Mouse (Mus musculus): ENCODE results near the gene Bloc1s2.

DNA sequence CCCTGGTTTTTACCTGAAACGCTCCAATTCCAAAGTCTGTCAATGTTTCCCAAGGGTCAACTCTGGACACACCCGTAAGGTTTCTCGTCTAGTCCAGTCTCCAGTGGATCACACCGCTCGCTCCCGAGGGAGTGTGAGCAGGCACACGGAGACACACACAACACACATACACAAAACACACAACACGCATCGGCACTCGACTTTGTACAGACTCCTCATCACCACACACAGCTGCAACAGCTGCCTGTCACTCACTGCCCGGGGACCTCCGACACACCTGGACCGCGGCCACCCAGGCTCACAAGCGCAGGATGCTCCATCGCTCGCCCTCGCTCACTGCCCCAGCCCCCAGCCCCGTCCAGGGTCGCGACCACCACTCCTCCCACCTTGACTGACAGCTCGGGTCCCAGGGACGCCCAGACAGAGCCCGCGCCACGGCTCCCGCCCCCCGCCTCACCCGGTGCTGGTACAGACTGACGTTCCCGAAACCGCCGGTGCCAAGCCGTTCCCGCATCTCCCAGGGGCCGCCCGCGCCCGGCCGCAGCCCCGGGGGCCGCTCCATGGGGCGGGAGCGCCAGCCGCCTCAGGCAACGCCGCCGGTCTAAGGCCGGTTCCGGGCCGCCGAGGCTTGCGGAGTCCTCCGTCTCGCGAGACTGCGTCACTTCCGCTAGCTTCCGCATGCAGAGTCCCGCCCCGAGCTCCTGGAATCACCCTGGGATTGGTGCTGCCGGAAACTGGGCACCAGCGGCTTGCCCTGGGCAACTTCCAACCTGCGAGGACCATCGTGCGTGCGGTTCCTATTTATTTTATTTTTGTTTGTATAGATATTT, 39.2 kb downstream of the Bloc1s2 start, which contains the start of gene Chuk:
- TF ChIP-seq RAD21 (IDR thresholded peaks at IDR 0.05; ENCODE audit: low read depth, low read length) (no peak), CTCF (conservative IDR thresholded peaks at IDR 0.05 in 1 of 2, IDR thresholded peaks at IDR 0.05 in 1 of 2; ENCODE audit: low read depth in 2 of 2, low read length in 2 of 2) (no peak), EP300 (IDR thresholded peaks at IDR 0.05; ENCODE audit: low read length) (no peak), ETS1 (conservative IDR thresholded peaks at IDR 0.05; ENCODE audit: low read depth, low read length) (no peak)
